Mouse (Mus musculus) midbrain, embryonic 13.5 days (tissue): ENCODE measurements around the gene Il10. TPM values are rescaled to one million over a fixed set of nuclear protein-coding genes. Genes with fewer than 3 reads are reported as not detected.

ENCODE experiments used
- ATAC-seq: fragments of 200-750 bp; cut with Nextera tagmentation; 2 replicates; pipeline ENCODE4 v1.8.0; 2017; ENCODE audit warnings: mild to moderate bottlenecking, moderate TSS enrichment, moderate library complexity
- H3K27ac ChIP-seq: fragments of 300-500 bp; sonication (generic); 2 replicates; pipeline ENCODE4 v1.5.1; 2015; ENCODE audit warnings: inconsistent platforms, mild to moderate bottlenecking, moderate library complexity
- H3K27me3 ChIP-seq: fragments of 300-500 bp; sonication (generic); 2 replicates; pipeline ENCODE4 v1.6.1; 2015; ENCODE audit warnings: mild to moderate bottlenecking, inconsistent platforms
- H3K36me3 ChIP-seq: fragments of 300-500 bp; sonication (generic); 2 replicates; pipeline ENCODE4 v1.6.1; 2015; ENCODE audit warnings: mild to moderate bottlenecking, inconsistent platforms
- H3K4me1 ChIP-seq: fragments of 300-500 bp; sonication (generic); replicated peaks from 2 replicates; pipeline ENCODE4 v1.6.1; 2015; ENCODE audit warnings: inconsistent platforms
- H3K4me2 ChIP-seq: fragments of 300-500 bp; sonication (generic); replicated peaks from 2 replicates; pipeline ENCODE4 v1.6.1; 2015; ENCODE audit warnings: moderate library complexity, mild to moderate bottlenecking, inconsistent platforms
- H3K4me3 ChIP-seq: fragments of 300-500 bp; sonication (generic); replicated peaks from 2 replicates; pipeline ENCODE4 v1.5.1; 2015; ENCODE audit warnings: mild to moderate bottlenecking, inconsistent platforms
- H3K9ac ChIP-seq: fragments of 300-500 bp; sonication (generic); replicated peaks from 2 replicates; pipeline ENCODE4 v1.6.1; 2015; ENCODE audit warnings: mild to moderate bottlenecking, inconsistent platforms
- H3K9me3 ChIP-seq: fragments of 300-500 bp; sonication (generic); 2 replicates; pipeline ENCODE4 v1.6.1; 2016; ENCODE audit warnings: mild to moderate bottlenecking, inconsistent platforms
- WGBS: fragments of 180-500 bp; shearing (Covaris S2); methylation state at CpG from one replicate; pipeline ENCODE4 v1.1.7; 2015; 5-methylcytosine and 5-hydroxymethylcytosine counted together
- polyA plus RNA-seq: library from polyadenylated mRNA; unstranded; fragments of >200 nt; fragmentation: Nextera tagmentation; extraction: Ambion mirVana; gene quantifications from 2 replicates; pipeline ENCODE4 v1.2.1, GENCODE M21; 2015

The Il10 gene
- polyA plus RNA-seq, 1 experiment from 2014 or later = not detected

DNA sequence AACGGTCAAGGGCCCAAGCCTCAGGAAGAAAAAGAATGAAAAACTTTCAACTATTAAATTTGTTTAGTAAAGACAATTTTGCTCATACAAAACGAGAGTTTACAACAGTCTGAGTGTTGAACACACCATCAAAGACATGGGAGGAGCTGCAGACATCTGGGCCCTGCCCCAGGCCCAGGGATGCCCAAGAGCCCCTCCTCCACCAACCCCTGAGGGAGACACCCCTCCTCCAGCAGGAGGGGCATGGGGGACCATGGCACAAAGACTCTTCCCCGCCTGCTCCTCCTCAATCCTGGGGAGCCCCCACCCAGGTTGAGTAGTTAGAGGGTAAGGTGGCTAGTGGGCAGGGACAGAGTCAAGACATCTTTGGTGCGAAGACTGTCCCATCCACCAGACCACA, 34.0 kb downstream of the Il10 start:
- no peaks in the 10 kb centered on the region for H3K27me3 ChIP-seq
- WGBS = 56% methylated on average over 4 of the region's 4 CpGs
- H3K4me3 ChIP-seq = no peak overlapping the region
- H3K9ac ChIP-seq = no peak overlapping the region
- no peaks in the 10 kb centered on the region for H3K9me3 ChIP-seq
- peaks cover 45% of the 10 kb centered on the region for H3K36me3 ChIP-seq
- no peak overlapping the region for H3K4me2 ChIP-seq
- ATAC-seq = peak; percentile 29
- no peak overlapping the region for H3K27ac ChIP-seq
- H3K4me1 ChIP-seq = peaks cover 32% of the 10 kb centered on the region

- Histone ChIP-seq H3K36me3 (peaks cover 45% of the 10 kb centered on the region), H3K9ac (no peak overlapping the region), H3K9me3 (no peaks in the 10 kb centered on the region), H3K4me2 (no peak overlapping the region), H3K4me1 (peaks cover 38% of the 10 kb centered on the region), H3K27ac (no peak overlapping the region), H3K4me3 (no peak overlapping the region), H3K27me3 (no peaks in the 10 kb centered on the region)
- no peak for ATAC-seq
- WGBS = 95% methylated on average over 4 of the region's 4 CpGs
These were observed 34.6 kb downstream of the Il10 start for GRCm38 (mm10) chr1:131054251-131054650.

GRCm38 (mm10) chr1:131058431-131058830, 38.8 kb downstream of the Il10 start:
- Histone ChIP-seq H3K4me1 (peaks cover 61% of the 10 kb centered on the region), H3K4me2 (no peak overlapping the region), H3K27ac (no peak overlapping the region), H3K9ac (no peak overlapping the region), H3K4me3 (no peak overlapping the region), H3K27me3 (no peaks in the 10 kb centered on the region), H3K9me3 (no peaks in the 10 kb centered on the region), H3K36me3 (peaks cover 45% of the 10 kb centered on the region)
- WGBS = 90% methylated on average over 7 of the region's 7 CpGs
- no peak for ATAC-seq

- Histone ChIP-seq H3K4me2 (no peak overlapping the region), H3K27me3 (no peaks in the 10 kb centered on the region), H3K9ac (peak overlapping the region; percentile 16; the same call in 1 of the 2 replicates), H3K36me3 (peaks cover 37% of the 10 kb centered on the region), H3K4me1 (peaks cover 66% of the 10 kb centered on the region), H3K9me3 (no peaks in the 10 kb centered on the region), H3K27ac (0 out of 2 replicates have a peak overlapping the region, but pooled peaks have one; percentile 10), H3K4me3 (no peak overlapping the region)
- WGBS = 66% methylated on average over 1 of the region's 1 CpGs
- no peak for ATAC-seq
These were observed 39.8 kb downstream of the Il10 start for GRCm38 (mm10) chr1:131059411-131059810.

DNA sequence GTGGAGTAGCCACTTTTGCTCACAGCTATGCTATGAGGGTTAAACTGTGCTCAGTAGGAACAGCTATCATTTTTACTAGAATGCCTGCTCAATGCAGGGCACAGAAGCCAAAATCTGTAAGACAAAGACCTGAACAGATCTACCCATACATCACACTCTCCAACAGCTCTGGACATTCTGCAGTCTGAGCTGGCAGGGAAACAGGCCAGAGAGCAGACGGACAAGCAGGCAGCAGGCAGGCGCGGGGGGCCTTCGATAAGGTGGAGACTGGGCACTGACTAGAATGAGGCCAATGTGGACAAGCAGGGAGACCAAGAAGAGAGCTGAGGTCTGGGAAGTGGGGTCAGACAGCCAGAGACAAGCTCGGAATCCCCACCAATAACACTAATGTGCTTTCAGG, 40.2 kb downstream of the Il10 start:
- Histone ChIP-seq H3K27ac (no peak overlapping the region), H3K36me3 (peaks cover 33% of the 10 kb centered on the region), H3K27me3 (no peaks in the 10 kb centered on the region), H3K4me3 (no peak overlapping the region), H3K9ac (peak overlapping the region; percentile 16; the same call in 1 of the 2 replicates), H3K4me1 (peaks cover 70% of the 10 kb centered on the region), H3K9me3 (no peaks in the 10 kb centered on the region), H3K4me2 (no peak overlapping the region)
- ATAC-seq = no peak
- 89% methylated on average over 5 of the region's 5 CpGs for WGBS

GRCm38 (mm10) chr1:131060290-131061253, 40.9 kb downstream of the Il10 start:
- peaks cover 26% of the 10 kb centered on the region for H3K36me3 ChIP-seq
- ATAC-seq = no peak
- no peak overlapping the region for H3K4me2 ChIP-seq
- no peaks in the 10 kb centered on the region for H3K9me3 ChIP-seq
- no peaks in the 10 kb centered on the region for H3K27me3 ChIP-seq
- H3K9ac ChIP-seq = peak overlapping the region; percentile 16; the same call in 1 of the 2 replicates
- no peak overlapping the region for H3K27ac ChIP-seq
- no peak overlapping the region for H3K4me3 ChIP-seq
- 70% methylated on average over 13 of the region's 13 CpGs for WGBS
- H3K4me1 ChIP-seq = peaks cover 67% of the 10 kb centered on the region

DNA sequence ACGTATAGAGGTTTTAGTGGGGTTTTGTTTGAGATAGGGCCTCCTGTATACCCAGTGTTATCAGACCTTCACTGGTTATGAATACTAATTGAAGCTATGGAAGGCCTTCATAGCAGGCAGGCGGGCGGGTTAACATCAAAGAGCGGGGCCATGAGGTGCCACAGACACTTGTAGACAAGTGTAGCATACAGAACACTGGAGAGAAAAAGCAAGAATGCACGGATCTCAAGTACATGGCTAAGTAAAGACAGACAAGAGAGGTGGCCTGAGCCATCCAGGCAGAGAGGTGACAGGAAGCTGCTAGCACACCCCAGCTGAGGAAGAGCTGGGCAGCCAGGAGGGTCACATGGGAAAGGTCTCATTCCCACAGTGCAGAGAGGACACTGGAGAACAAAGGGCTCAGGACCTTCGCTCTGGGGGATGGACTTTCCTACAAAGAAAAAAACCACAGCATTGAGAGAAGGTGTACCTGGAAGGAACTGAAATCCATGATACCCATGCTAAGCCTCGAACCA, 42.2 kb downstream of the Il10 start:
- H3K27me3 ChIP-seq = no peaks in the 10 kb centered on the region
- H3K9me3 ChIP-seq = no peaks in the 10 kb centered on the region
- H3K27ac ChIP-seq = no peak overlapping the region
- H3K4me2 ChIP-seq = no peak overlapping the region
- no peak overlapping the region for H3K4me3 ChIP-seq
- peaks cover 66% of the 10 kb centered on the region for H3K4me1 ChIP-seq
- peaks cover 14% of the 10 kb centered on the region for H3K36me3 ChIP-seq
- H3K9ac ChIP-seq = no peak overlapping the region
- 72% methylated on average over 7 of the region's 7 CpGs for whole genome bisulfite sequencing
- ATAC-seq = no peak

DNA sequence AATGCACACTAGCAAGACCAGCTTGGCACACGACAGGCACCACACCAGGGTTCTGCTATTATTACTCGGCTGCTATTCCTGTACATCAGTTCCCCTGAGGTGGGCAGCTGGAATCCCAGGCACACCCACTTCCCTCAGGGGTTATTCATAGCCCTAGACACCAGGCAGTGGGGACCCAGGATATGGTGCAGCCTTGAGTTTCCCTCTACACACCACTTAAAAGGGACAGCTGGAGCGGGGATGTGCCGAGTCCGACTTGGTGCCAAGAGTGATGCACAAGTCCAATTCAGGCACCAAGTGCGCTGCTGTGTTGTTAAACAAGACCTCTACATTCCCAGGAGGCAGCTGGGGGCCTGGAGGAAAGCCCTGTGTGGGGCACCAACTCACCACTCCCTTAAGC, 43.2 kb downstream of the Il10 start:
- Histone ChIP-seq H3K9me3 (no peaks in the 10 kb centered on the region), H3K27ac (0 out of 2 replicates have a peak overlapping the region, but pooled peaks have one; percentile 35), H3K9ac (no peak overlapping the region), H3K4me3 (no peak overlapping the region), H3K4me1 (peaks cover 66% of the 10 kb centered on the region), H3K36me3 (peaks cover 8% of the 10 kb centered on the region), H3K4me2 (no peak overlapping the region), H3K27me3 (no peaks in the 10 kb centered on the region)
- 86% methylated on average over 6 of the region's 6 CpGs for WGBS
- 0 out of 2 replicates have a peak, but pooled peaks have one; percentile 11 for ATAC-seq

GRCm38 (mm10) chr1:131064202-131064601, 44.6 kb downstream of the Il10 start:
- Histone ChIP-seq H3K9me3 (no peaks in the 10 kb centered on the region), H3K36me3 (peaks cover 8% of the 10 kb centered on the region; the same call in 1 of the 2 replicates), H3K27me3 (no peaks in the 10 kb centered on the region), H3K4me3 (no peak overlapping the region), H3K4me2 (no peak overlapping the region), H3K9ac (no peak overlapping the region), H3K27ac (peak overlapping the region; percentile 44; the same call in 1 of the 2 replicates), H3K4me1 (peaks cover 53% of the 10 kb centered on the region)
- 46% methylated on average over 6 of the region's 6 CpGs for WGBS
- ATAC-seq = peak; percentile 64

GRCm38 (mm10) chr1:131068011-131068727, 48.5 kb downstream of the Il10 start:
- H3K36me3 ChIP-seq = peaks cover 8% of the 10 kb centered on the region; the same call in 1 of the 2 replicates
- peaks cover 28% of the 10 kb centered on the region for H3K4me1 ChIP-seq
- no peak overlapping the region for H3K9ac ChIP-seq
- WGBS = 89% methylated on average over 10 of the region's 10 CpGs
- no peak overlapping the region for H3K4me2 ChIP-seq
- ATAC-seq = no peak
- no peak overlapping the region for H3K27ac ChIP-seq
- no peaks in the 10 kb centered on the region for H3K27me3 ChIP-seq
- no peak overlapping the region for H3K4me3 ChIP-seq
- no peaks in the 10 kb centered on the region for H3K9me3 ChIP-seq

- Histone ChIP-seq H3K9me3 (no peaks in the 10 kb centered on the region), H3K4me2 (no peak overlapping the region), H3K4me1 (peaks cover 30% of the 10 kb centered on the region), H3K36me3 (peaks cover 8% of the 10 kb centered on the region; the same call in 1 of the 2 replicates), H3K27ac (no peak overlapping the region), H3K4me3 (no peak overlapping the region), H3K9ac (no peak overlapping the region), H3K27me3 (no peaks in the 10 kb centered on the region)
- 94% methylated on average over 7 of the region's 7 CpGs for WGBS
- ATAC-seq = no peak
These were observed 49.4 kb downstream of the Il10 start for GRCm38 (mm10) chr1:131069010-131069409.
